9 mouse cellular contexts compared by ENCODE assay signal in genomic region chr7:15980246-15980645, GRCm38 (mm10). TPM values are rescaled to one million over a fixed set of nuclear protein-coding genes. Genes with fewer than 3 reads are reported as not detected.
DNase-seq lines count a peak whose midpoint lies in the region; ATAC-seq and TF ChIP-seq lines count a peak whose summit lies in the region.
"Had no signal": no experiment of that assay in that cellular context is flagged by ENCODE, and none has a peak within 500 bp of the region (broad histone marks: within the 10 kb centered on the region; RNA-seq: fewer than 3 reads in every experiment).

No protein-coding gene starts in this region.

- no peaks in the 10 kb centered on the region for H3K9me3 ChIP-seq in hindbrain, embryonic 15.5 days
- no peaks in the 10 kb centered on the region for H3K9me3 ChIP-seq in hindbrain, embryonic 12.5 days (replicated peaks)
- no peaks in the 10 kb centered on the region for H3K9me3 ChIP-seq in lung, postnatal 0 days (ENCODE audit: low read length)
- H3K9me3 ChIP-seq in forebrain, embryonic 11.5 days (ENCODE audit: control insufficient read depth, low read length), result no peaks in the 10 kb centered on the region
- H3K9me3 ChIP-seq: liver, embryonic 13.5 days had no signal

- H3K4me1 ChIP-seq in hindbrain, embryonic 15.5 days (replicated peaks), result no peaks in the 10 kb centered on the region
- H3K4me1 ChIP-seq in hindbrain, embryonic 12.5 days, result no peaks in the 10 kb centered on the region
- H3K4me1 ChIP-seq in kidney, adult 2 months (ENCODE audit: control insufficient read depth, insufficient read depth, low read length), result peaks cover 18% of the 10 kb centered on the region
- no peaks in the 10 kb centered on the region for H3K4me1 ChIP-seq in lung, postnatal 0 days (ENCODE audit: insufficient read depth, low read depth, low read length)
- no peaks in the 10 kb centered on the region for H3K4me1 ChIP-seq in forebrain, embryonic 11.5 days (replicated peaks; ENCODE audit: control insufficient read depth, insufficient read depth, low read length)

- H3K4me2 ChIP-seq in hindbrain, embryonic 15.5 days, result no peak overlapping the region
- no peak overlapping the region for H3K4me2 ChIP-seq in hindbrain, embryonic 12.5 days (replicated peaks)
- no peak overlapping the region for H3K4me2 ChIP-seq in lung, postnatal 0 days (replicated peaks; ENCODE audit: low read depth, low read length)
- H3K4me2 ChIP-seq in forebrain, embryonic 11.5 days (ENCODE audit: low read depth, low read length, severe bottlenecking), result no peak overlapping the region
- H3K4me2 ChIP-seq: liver, embryonic 13.5 days had no signal

- H3K36me3 ChIP-seq in hindbrain, embryonic 15.5 days, result peaks cover 17% of the 10 kb centered on the region; the same call in 1 of the 2 replicates
- peaks cover 67% of the 10 kb centered on the region for H3K36me3 ChIP-seq in hindbrain, embryonic 12.5 days
- H3K36me3 ChIP-seq in kidney, adult 2 months (ENCODE audit: control insufficient read depth, insufficient read depth, low read length), result no peaks in the 10 kb centered on the region
- H3K36me3 ChIP-seq in lung, postnatal 0 days (ENCODE audit: insufficient read depth, low read length), result peaks cover 8% of the 10 kb centered on the region; the same call in 1 of the 2 replicates
- peaks cover 9% of the 10 kb centered on the region for H3K36me3 ChIP-seq in forebrain, embryonic 11.5 days (ENCODE audit: control insufficient read depth, insufficient read depth, low read length)

- no peak for TF ChIP-seq POLR2A in kidney, adult 2 months (IDR thresholded peaks at IDR 0.05; ENCODE audit: low read depth, low read length)

- no peak overlapping the region for H3K4me3 ChIP-seq in hindbrain, embryonic 15.5 days
- no peak overlapping the region for H3K4me3 ChIP-seq in hindbrain, embryonic 12.5 days
- H3K4me3 ChIP-seq in kidney, adult 2 months (ENCODE audit: insufficient read depth, low read depth, low read length), result no peak overlapping the region
- no peak overlapping the region for H3K4me3 ChIP-seq in lung, postnatal 0 days (ENCODE audit: low read depth, low read length)
- H3K4me3 ChIP-seq in forebrain, embryonic 11.5 days (ENCODE audit: low read depth, low read length), result no peak overlapping the region
- H3K4me3 ChIP-seq: liver, embryonic 13.5 days had no signal

- ATAC-seq in hindbrain, embryonic 15.5 days (ENCODE audit: low FRiP score, low read depth), result peak; percentile 31; the same call in 1 of the 2 replicates
- ATAC-seq in hindbrain, embryonic 12.5 days (ENCODE audit: low FRiP score), result no peak
- ATAC-seq in lung, postnatal 0 days, result peak; percentile 79
- no peak for ATAC-seq in forebrain, embryonic 11.5 days (replicated peaks; ENCODE audit: low FRiP score)

- DNase-seq in brain, adult 2 months (ENCODE audit: low read depth, low spot score), result peak; percentile 83
- peak; percentile 89 for DNase-seq in kidney, adult 2 months
- peak; percentile 40 for DNase-seq in lung, postnatal 0 days (ENCODE audit: low spot score)
- DNase-seq in urinary bladder, postnatal 36 days (ENCODE audit: low spot score in 2 of 2), result no peak
- DNase-seq in forebrain, embryonic 11.5 days (ENCODE audit: low spot score), result no peak
- no peak for DNase-seq in urinary bladder, postnatal 14 days (ENCODE audit: low spot score)
- DNase-seq: liver, embryonic 13.5 days had no signal

- no peak for TF ChIP-seq CTCF in kidney, adult 2 months (conservative IDR thresholded peaks at IDR 0.05; ENCODE audit: insufficient read depth, insufficient read length, low read depth, low read length)
- TF ChIP-seq CTCF in lung, postnatal 0 days (IDR thresholded peaks at IDR 0.05), result peak; percentile 0; the same call in 1 of the 2 replicates

- TF ChIP-seq EP300 in lung, postnatal 0 days (IDR thresholded peaks at IDR 0.05), result no peak

- H3K27ac ChIP-seq in hindbrain, embryonic 15.5 days (replicated peaks), result no peak overlapping the region
- H3K27ac ChIP-seq in hindbrain, embryonic 12.5 days, result no peak overlapping the region
- H3K27ac ChIP-seq in kidney, adult 2 months (ENCODE audit: insufficient read depth, low read depth, low read length), result peak overlapping the region; percentile 30
- no peak overlapping the region for H3K27ac ChIP-seq in lung, postnatal 0 days (ENCODE audit: low read length)
- H3K27ac ChIP-seq in forebrain, embryonic 11.5 days (ENCODE audit: low read depth, low read length), result no peak overlapping the region
- H3K27ac ChIP-seq: liver, embryonic 13.5 days had no signal

- H3K9ac ChIP-seq in hindbrain, embryonic 15.5 days, result no peak overlapping the region
- H3K9ac ChIP-seq in hindbrain, embryonic 12.5 days, result no peak overlapping the region
- H3K9ac ChIP-seq in lung, postnatal 0 days (replicated peaks; ENCODE audit: low read depth), result no peak overlapping the region
- H3K9ac ChIP-seq in forebrain, embryonic 11.5 days (ENCODE audit: low read length), result no peak overlapping the region
- H3K9ac ChIP-seq: liver, embryonic 13.5 days had no signal

- no peaks in the 10 kb centered on the region for H3K27me3 ChIP-seq in hindbrain, embryonic 15.5 days
- no peaks in the 10 kb centered on the region for H3K27me3 ChIP-seq in hindbrain, embryonic 12.5 days
- H3K27me3 ChIP-seq in kidney, adult 2 months (replicated peaks; ENCODE audit: control insufficient read depth, insufficient read depth, low read length), result no peaks in the 10 kb centered on the region
- no peaks in the 10 kb centered on the region for H3K27me3 ChIP-seq in lung, postnatal 0 days (replicated peaks; ENCODE audit: insufficient read depth, low read length)
- no peaks in the 10 kb centered on the region for H3K27me3 ChIP-seq in forebrain, embryonic 11.5 days (ENCODE audit: control insufficient read depth, insufficient read depth, low read length)
- H3K27me3 ChIP-seq: liver, embryonic 13.5 days had no signal

- 85% methylated on average over 8 of the region's 8 CpGs for WGBS in hindbrain, embryonic 15.5 days
- WGBS in hindbrain, embryonic 12.5 days, result 92% methylated on average over 8 of the region's 8 CpGs
- WGBS in kidney, adult 2 months, result 31% methylated on average over 8 of the region's 8 CpGs
- 63% methylated on average over 8 of the region's 8 CpGs for WGBS in lung, postnatal 0 days
- WGBS in forebrain, embryonic 11.5 days, result 92% methylated on average over 8 of the region's 8 CpGs

RNA-seq across cellular contexts. Expression of gene Ehd2, which starts 12.9 kb away (rescaled TPM):
- 6.5 and 6.9 TPM in 2 replicates for polyA plus RNA-seq in hindbrain, embryonic 15.5 days (2015; fragmentation: Nextera tagmentation; extraction: Ambion mirVana)
- polyA plus RNA-seq in hindbrain, embryonic 12.5 days (2016; fragmentation: Nextera tagmentation; extraction: Ambion mirVana), result 10.1 and 16.6 TPM in 2 replicates
- 30.2 and 33.7 TPM in 2 replicates for polyA plus RNA-seq in kidney, adult 2 months (2012; rRNA removed)
- polyA plus RNA-seq in lung, postnatal 0 days (2015; fragmentation: Nextera tagmentation; extraction: Ambion mirVana), result 92.2 and 113 TPM in 2 replicates
- 10.4 and 11.3 TPM in 2 replicates for polyA plus RNA-seq in forebrain, embryonic 11.5 days (2014; fragmentation: Nextera tagmentation; extraction: Ambion mirVana)

RNA-seq across cellular contexts. Expression of gene Nop53, which starts 34.4 kb away (rescaled TPM):
- 110 and 114 TPM in 2 replicates for polyA plus RNA-seq in hindbrain, embryonic 15.5 days (2015; fragmentation: Nextera tagmentation; extraction: Ambion mirVana)
- 157 and 167 TPM in 2 replicates for polyA plus RNA-seq in hindbrain, embryonic 12.5 days (2016; fragmentation: Nextera tagmentation; extraction: Ambion mirVana)
- polyA plus RNA-seq in kidney, adult 2 months (2012; rRNA removed), result 87.9 and 88.9 TPM in 2 replicates
- polyA plus RNA-seq in lung, postnatal 0 days (2015; fragmentation: Nextera tagmentation; extraction: Ambion mirVana), result 196 and 204 TPM in 2 replicates
- 169 and 174 TPM in 2 replicates for polyA plus RNA-seq in forebrain, embryonic 11.5 days (2014; fragmentation: Nextera tagmentation; extraction: Ambion mirVana)

RNA-seq across cellular contexts. Expression of gene Selenow, which starts 58.0 kb away (rescaled TPM):
- polyA plus RNA-seq in hindbrain, embryonic 15.5 days (2015; fragmentation: Nextera tagmentation; extraction: Ambion mirVana), result 1,476 and 1,563 TPM in 2 replicates
- polyA plus RNA-seq in hindbrain, embryonic 12.5 days (2016; fragmentation: Nextera tagmentation; extraction: Ambion mirVana), result 1,041 and 1,118 TPM in 2 replicates
- 236 and 288 TPM in 2 replicates for polyA plus RNA-seq in kidney, adult 2 months (2012; rRNA removed)
- polyA plus RNA-seq in lung, postnatal 0 days (2015; fragmentation: Nextera tagmentation; extraction: Ambion mirVana), result 552 and 558 TPM in 2 replicates
- polyA plus RNA-seq in forebrain, embryonic 11.5 days (2014; fragmentation: Nextera tagmentation; extraction: Ambion mirVana), result 944 and 965 TPM in 2 replicates

Comparison
In these comparisons a context has a peak if more than half of its experiments do, and no peak if none do; other contexts are left out.
1. ATAC-seq: peak in hindbrain, embryonic 15.5 days (single experiment) and lung, postnatal 0 days (single experiment); none in hindbrain, embryonic 12.5 days (single experiment) and forebrain, embryonic 11.5 days (single experiment).
2. DNase-seq: peak in brain, adult 2 months (single experiment), kidney, adult 2 months (single experiment) and lung, postnatal 0 days (single experiment); none in urinary bladder, postnatal 36 days (0 of 2), forebrain, embryonic 11.5 days (single experiment) and urinary bladder, postnatal 14 days (single experiment).